Mouse (Mus musculus) lung, adult 2 months (tissue): ENCODE results near the gene Atp8a1.

ENCODE experiments used
- CTCF ChIP-seq: fragments of 200-500 bp; IDR thresholded peaks from 2 replicates; pipeline ENCODE4 v1.5.1; 2011; ENCODE audit warnings: mild to moderate bottlenecking, low read length, control low read depth; ENCODE audit not compliant: insufficient read depth
- POLR2A ChIP-seq: fragments of 200-500 bp; IDR thresholded peaks from 2 replicates; pipeline ENCODE4 v1.6.1; 2011; ENCODE audit warnings: low read depth, mild to moderate bottlenecking, control low read depth, low read length, borderline replicate concordance; ENCODE audit errors: extremely low read depth

- no peak for TF ChIP-seq CTCF
- TF ChIP-seq POLR2A: no peak
Measured at GRCm38 (mm10) chr5:67579725-67580633, 267.3 kb downstream of the Atp8a1 start.
